Mouse (Mus musculus) liver, adult 2 months (tissue): ENCODE data around the gene Fgf23. TPM values are rescaled to one million over a fixed set of nuclear protein-coding genes. Genes with fewer than 3 reads are reported as not detected.

Experiments
- DNase-seq: peaks from one replicate; pipeline ENCODE4 v3.0.0-alpha.2; 2011; ENCODE audit warnings: low read depth, low spot score; ENCODE audit errors: extremely low read depth
- H3K27ac ChIP-seq: fragments of 200-500 bp; replicated peaks from 2 replicates; pipeline ENCODE4 v1.5.1; 2012; ENCODE audit warnings: low read depth, mild to moderate bottlenecking, control low read depth, inconsistent platforms, low read length; ENCODE audit not compliant: insufficient read depth
- H3K27me3 ChIP-seq: fragments of 200-500 bp; 2 replicates; pipeline ENCODE4 v1.6.1; 2012; ENCODE audit warnings: mild to moderate bottlenecking, moderate library complexity, low read length, inconsistent platforms; ENCODE audit not compliant: control insufficient read depth, insufficient read depth
- H3K36me3 ChIP-seq: fragments of 200-500 bp; 2 replicates; pipeline ENCODE4 v1.6.1; 2012; ENCODE audit warnings: low read length, inconsistent platforms; ENCODE audit not compliant: control insufficient read depth, insufficient read depth
- H3K4me1 ChIP-seq: fragments of 200-500 bp; 2 replicates; pipeline ENCODE4 v1.6.1; 2011; ENCODE audit warnings: low read length; ENCODE audit not compliant: control insufficient read depth, insufficient read depth
- H3K4me3 ChIP-seq: fragments of 200-500 bp; 2 replicates; pipeline ENCODE4 v1.5.1; 2011; ENCODE audit warnings: low read depth, mild to moderate bottlenecking, control low read depth, low read length, moderate library complexity; ENCODE audit not compliant: insufficient read depth
- H3K79me2 ChIP-seq: fragments of 200-500 bp; 2 replicates; pipeline ENCODE4 v1.6.1; 2012; ENCODE audit warnings: inconsistent platforms, mild to moderate bottlenecking, low read length, moderate library complexity; ENCODE audit not compliant: control insufficient read depth, insufficient read depth
- H3K9ac ChIP-seq: fragments of 200-500 bp; 2 replicates; pipeline ENCODE4 v1.6.1; 2012; ENCODE audit warnings: low read depth, mild to moderate bottlenecking, control low read depth, inconsistent platforms, low read length
- CTCF ChIP-seq: fragments of 200-500 bp; IDR thresholded peaks from 2 replicates; pipeline ENCODE4 v1.5.1; 2011; ENCODE audit warnings: low read depth, low read length, control low read depth
- POLR2A ChIP-seq: fragments of 200-500 bp; IDR thresholded peaks from 2 replicates; pipeline ENCODE4 v1.6.1; 2011; ENCODE audit warnings: low read length, control low read depth; ENCODE audit not compliant: insufficient read depth; ENCODE audit errors: extremely low read depth
- WGBS: fragments of 180-500 bp; shearing (Covaris S2); methylation state at CpG from one replicate; pipeline ENCODE4 v1.1.7; 2018; 5-methylcytosine and 5-hydroxymethylcytosine counted together
- polyA plus RNA-seq: library from polyadenylated mRNA; depleted of rRNA; stranded (reverse); fragments of >200 nt; gene quantifications from 2 replicates; pipeline ENCODE4 v1.2.3, GENCODE M21; 2012; rRNA removed
- total RNA-seq: library from RNA; depleted of rRNA; stranded (reverse); fragments of >200 nt; gene quantifications from 2 replicates; pipeline ENCODE4 v1.2.3, GENCODE M21; 2014; rRNA removed

Fgf23 gene
- not detected in 2 replicates for total RNA-seq
- polyA plus RNA-seq, result not detected in 2 replicates

DNA sequence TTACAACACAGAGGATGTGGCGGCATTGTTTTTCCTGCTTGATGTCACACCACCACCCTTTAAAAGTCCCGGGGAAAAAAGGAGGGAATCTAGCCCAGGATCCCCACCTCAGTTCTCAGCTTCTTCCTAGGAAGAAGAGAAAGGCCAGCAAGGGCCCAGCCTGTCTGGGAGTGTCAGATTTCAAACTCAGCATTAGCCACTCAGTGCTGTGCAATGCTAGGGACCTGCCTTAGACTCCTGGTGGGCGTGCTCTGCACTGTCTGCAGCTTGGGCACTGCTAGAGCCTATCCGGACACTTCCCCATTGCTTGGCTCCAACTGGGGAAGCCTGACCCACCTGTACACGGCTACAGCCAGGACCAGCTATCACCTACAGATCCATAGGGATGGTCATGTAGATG, at the start of gene Fgf23:
TSS of gene Fgf23 (plus strand) at position 86 of the 400 bp plus-strand sequence.
- no peak within 1 kb of the TSS for H3K27ac ChIP-seq
- 16% methylated on average over 5 of the region's 5 CpGs for WGBS
- H3K4me3 ChIP-seq, result no peak within 1 kb of the TSS
- H3K27me3 ChIP-seq, result no peaks in the 10 kb centered on the region
- no peak within 1 kb of the TSS for H3K9ac ChIP-seq
- no peaks in the 10 kb centered on the region for H3K36me3 ChIP-seq
- TF ChIP-seq POLR2A, result no peak
- no peak for TF ChIP-seq CTCF
- no peaks in the 10 kb centered on the region for H3K79me2 ChIP-seq
- DNase-seq, result no peak
- H3K4me1 ChIP-seq, result no peaks in the 10 kb centered on the region

GRCm38 (mm10) chr6:127024836-127025235, 47.9 kb upstream of the Fgf23 start:
- Histone ChIP-seq H3K4me3 (no peak overlapping the region), H3K79me2 (no peaks in the 10 kb centered on the region), H3K4me1 (no peaks in the 10 kb centered on the region), H3K9ac (no peak overlapping the region), H3K36me3 (no peaks in the 10 kb centered on the region), H3K27me3 (peaks cover 4% of the 10 kb centered on the region; the same call in 1 of the 2 replicates), H3K27ac (no peak overlapping the region)
- 59% methylated on average over 7 of the region's 7 CpGs for WGBS
- TF ChIP-seq CTCF, result no peak
- no peak for TF ChIP-seq POLR2A
- DNase-seq, result no peak

GRCm38 (mm10) chr6:127034760-127035159, 37.9 kb upstream of the Fgf23 start:
- WGBS, result 26% methylated on average over 10 of the region's 10 CpGs
- no peak overlapping the region for H3K27ac ChIP-seq
- H3K9ac ChIP-seq, result no peak overlapping the region
- H3K27me3 ChIP-seq, result no peaks in the 10 kb centered on the region
- H3K4me1 ChIP-seq, result no peaks in the 10 kb centered on the region
- DNase-seq, result no peak
- no peaks in the 10 kb centered on the region for H3K79me2 ChIP-seq
- no peak overlapping the region for H3K4me3 ChIP-seq
- TF ChIP-seq POLR2A (no peak), CTCF (peak; percentile 41; the same call in 1 of the 2 replicates)
- H3K36me3 ChIP-seq, result no peaks in the 10 kb centered on the region

DNA sequence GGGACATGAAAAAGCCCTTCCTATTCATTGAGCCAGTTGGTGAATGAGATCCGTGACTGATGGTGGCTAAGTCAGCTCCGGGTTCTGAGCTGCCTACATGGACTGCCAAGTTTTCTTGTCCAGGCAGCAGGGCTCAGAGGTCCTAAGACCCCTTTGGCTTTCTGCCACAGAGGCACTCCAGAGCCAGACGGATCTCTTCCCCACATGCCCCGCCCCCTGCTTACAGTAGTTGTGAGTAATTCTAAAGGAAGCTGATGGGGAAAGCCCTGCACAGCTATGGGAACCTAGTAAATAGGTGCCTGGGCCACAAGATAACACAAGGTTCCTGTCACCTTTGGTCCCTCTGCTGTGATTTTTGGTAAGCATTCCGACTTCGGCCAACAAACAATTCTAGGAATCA, 27.8 kb upstream of the Fgf23 start:
- TF ChIP-seq POLR2A (no peak), CTCF (no peak)
- DNase-seq, result no peak
- Histone ChIP-seq H3K36me3 (no peaks in the 10 kb centered on the region), H3K4me3 (no peak overlapping the region), H3K4me1 (peaks cover 6% of the 10 kb centered on the region), H3K27ac (peak overlapping the region; percentile 44; the same call in 1 of the 2 replicates), H3K79me2 (no peaks in the 10 kb centered on the region), H3K9ac (peak overlapping the region; percentile 30), H3K27me3 (no peaks in the 10 kb centered on the region)
- WGBS, result 21% methylated on average over 6 of the region's 6 CpGs

- WGBS, result 80% methylated on average over 4 of the region's 4 CpGs
- no peak for DNase-seq
These were observed 21.9 kb upstream of the Fgf23 start for GRCm38 (mm10) chr6:127050847-127051246.

DNA sequence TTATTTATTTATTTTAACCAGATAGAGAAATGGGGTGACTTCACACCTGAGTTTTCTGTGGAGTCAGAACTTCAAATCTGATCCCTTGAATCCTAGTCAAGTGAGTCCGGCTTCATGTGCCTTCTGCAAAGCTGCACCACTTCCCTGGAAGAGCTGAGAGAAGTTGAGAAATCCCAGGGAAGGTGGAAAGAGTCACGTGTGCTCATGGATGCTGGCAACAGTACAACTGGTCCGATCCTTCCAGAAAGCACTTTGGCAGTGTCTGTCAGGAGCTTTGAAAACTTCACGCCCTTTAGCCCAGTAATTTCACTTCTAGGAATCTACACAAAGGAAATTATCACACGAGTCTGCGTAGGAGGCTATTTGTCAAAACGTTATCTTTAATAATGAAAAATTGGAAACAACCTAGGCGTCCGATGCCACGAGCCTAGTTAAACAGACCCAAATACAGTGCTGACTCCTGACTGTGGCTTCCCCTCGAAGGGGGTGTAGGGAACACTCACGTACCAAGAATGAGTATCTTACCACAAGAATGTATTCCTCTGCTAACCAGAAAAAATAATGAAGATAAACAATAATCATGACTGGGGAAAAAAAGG, 15.6 kb upstream of the Fgf23 start:
- no peaks in the 10 kb centered on the region for H3K36me3 ChIP-seq
- DNase-seq, result no peak
- no peaks in the 10 kb centered on the region for H3K27me3 ChIP-seq
- H3K27ac ChIP-seq, result no peak overlapping the region
- TF ChIP-seq POLR2A (no peak), CTCF (no peak)
- 64% methylated on average over 12 of the region's 12 CpGs for WGBS
- H3K9ac ChIP-seq, result no peak overlapping the region
- H3K79me2 ChIP-seq, result no peaks in the 10 kb centered on the region
- H3K4me1 ChIP-seq, result no peaks in the 10 kb centered on the region
- H3K4me3 ChIP-seq, result no peak overlapping the region

More at GRCm38 (mm10) chr6:127050847-127051246, 21.9 kb upstream of the Fgf23 start:
- no peaks in the 10 kb centered on the region for H3K4me1 ChIP-seq
- no peak overlapping the region for H3K27ac ChIP-seq
- H3K79me2 ChIP-seq, result no peaks in the 10 kb centered on the region
- H3K36me3 ChIP-seq, result no peaks in the 10 kb centered on the region
- H3K4me3 ChIP-seq, result no peak overlapping the region
- no peaks in the 10 kb centered on the region for H3K27me3 ChIP-seq
- no peak overlapping the region for H3K9ac ChIP-seq
- TF ChIP-seq CTCF (no peak), POLR2A (no peak)
